Mouse (Mus musculus) stomach, embryonic 16.5 days (tissue): ENCODE data around the gene Olfml2b. TPM values are rescaled to one million over a fixed set of nuclear protein-coding genes. Genes with fewer than 3 reads are reported as not detected.

Experiments
- ATAC-seq: fragments of 200-750 bp; cut with Nextera tagmentation; 2 replicates; pipeline ENCODE4 v1.8.0; 2017; ENCODE audit warnings: moderate number of reproducible peaks, moderate TSS enrichment; ENCODE audit not compliant: insufficient read depth, low FRiP score
- H3K27ac ChIP-seq: fragments of 300-500 bp; sonication (generic); 2 replicates; pipeline ENCODE4 v1.5.1; 2014; ENCODE audit warnings: low read length
- H3K27me3 ChIP-seq: fragments of 300-500 bp; sonication (generic); 2 replicates; pipeline ENCODE4 v1.6.1; 2014; ENCODE audit warnings: low read length, control low read depth, mixed read lengths; ENCODE audit not compliant: control insufficient read depth, insufficient read depth
- H3K36me3 ChIP-seq: fragments of 300-500 bp; sonication (generic); 2 replicates; pipeline ENCODE4 v1.6.1; 2014; ENCODE audit warnings: low read length; ENCODE audit not compliant: control insufficient read depth, insufficient read depth
- H3K4me1 ChIP-seq: fragments of 300-500 bp; sonication (generic); 2 replicates; pipeline ENCODE4 v1.6.1; 2014; ENCODE audit warnings: low read length, control low read depth, mixed read lengths; ENCODE audit not compliant: control insufficient read depth, insufficient read depth
- H3K4me2 ChIP-seq: fragments of 300-500 bp; sonication (generic); 2 replicates; pipeline ENCODE4 v1.6.1; 2014; ENCODE audit warnings: low read depth, low read length, mixed read lengths
- H3K4me3 ChIP-seq: fragments of 300-500 bp; sonication (generic); replicated peaks from 2 replicates; pipeline ENCODE4 v1.5.1; 2014; ENCODE audit warnings: mild to moderate bottlenecking, low read length
- H3K9ac ChIP-seq: fragments of 300-500 bp; sonication (generic); 2 replicates; pipeline ENCODE4 v1.6.1; 2014; ENCODE audit warnings: low read length
- H3K9me3 ChIP-seq: fragments of 300-500 bp; sonication (generic); replicated peaks from 2 replicates; pipeline ENCODE4 v1.6.1; 2016; ENCODE audit warnings: low read length, control low read depth; ENCODE audit not compliant: control insufficient read depth
- WGBS: fragments of 180-500 bp; shearing (Covaris S2); extraction: QIAGEN DNeasy Blood & Tissue Kit; methylation state at CpG from one replicate; pipeline ENCODE4 v1.1.7; 2014; 5-methylcytosine and 5-hydroxymethylcytosine counted together
- polyA plus RNA-seq: library from polyadenylated mRNA; unstranded; fragments of >200 nt; fragmentation: Nextera tagmentation; extraction: Ambion mirVana; gene quantifications from 2 replicates; pipeline ENCODE4 v1.2.1, GENCODE M21; 2015

Gene Olfml2b
- polyA plus RNA-seq, 1 experiment from 2014 or later = 49.2 TPM

DNA sequence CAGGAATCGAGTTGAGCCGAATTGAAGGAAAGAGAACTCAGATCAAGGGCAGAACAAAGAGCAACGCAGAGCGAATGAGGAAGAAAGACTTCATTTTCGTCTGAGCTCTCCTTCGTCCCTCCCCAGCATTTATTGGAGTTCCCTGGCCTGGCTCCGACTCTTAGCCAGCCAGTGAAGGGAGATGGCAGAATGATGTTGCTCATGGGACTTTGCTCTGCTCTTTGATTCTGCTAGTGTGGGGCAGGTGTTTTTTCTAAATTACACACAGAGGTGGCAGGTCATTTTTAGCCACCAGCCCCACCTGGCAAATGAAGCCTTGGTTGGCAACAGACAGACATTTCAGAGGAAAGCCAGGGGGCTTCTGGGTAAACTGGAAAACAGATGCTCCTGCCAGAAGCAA, 5.4 kb upstream of the Olfml2b start:
- no peaks in the 10 kb centered on the region for H3K36me3 ChIP-seq
- no peak overlapping the region for H3K4me2 ChIP-seq
- ATAC-seq = no peak
- H3K4me1 ChIP-seq = no peaks in the 10 kb centered on the region
- no peak overlapping the region for H3K27ac ChIP-seq
- no peak overlapping the region for H3K9ac ChIP-seq
- no peaks in the 10 kb centered on the region for H3K9me3 ChIP-seq
- no peak overlapping the region for H3K4me3 ChIP-seq
- 77% methylated on average over 7 of the region's 7 CpGs for WGBS
- no peaks in the 10 kb centered on the region for H3K27me3 ChIP-seq

DNA sequence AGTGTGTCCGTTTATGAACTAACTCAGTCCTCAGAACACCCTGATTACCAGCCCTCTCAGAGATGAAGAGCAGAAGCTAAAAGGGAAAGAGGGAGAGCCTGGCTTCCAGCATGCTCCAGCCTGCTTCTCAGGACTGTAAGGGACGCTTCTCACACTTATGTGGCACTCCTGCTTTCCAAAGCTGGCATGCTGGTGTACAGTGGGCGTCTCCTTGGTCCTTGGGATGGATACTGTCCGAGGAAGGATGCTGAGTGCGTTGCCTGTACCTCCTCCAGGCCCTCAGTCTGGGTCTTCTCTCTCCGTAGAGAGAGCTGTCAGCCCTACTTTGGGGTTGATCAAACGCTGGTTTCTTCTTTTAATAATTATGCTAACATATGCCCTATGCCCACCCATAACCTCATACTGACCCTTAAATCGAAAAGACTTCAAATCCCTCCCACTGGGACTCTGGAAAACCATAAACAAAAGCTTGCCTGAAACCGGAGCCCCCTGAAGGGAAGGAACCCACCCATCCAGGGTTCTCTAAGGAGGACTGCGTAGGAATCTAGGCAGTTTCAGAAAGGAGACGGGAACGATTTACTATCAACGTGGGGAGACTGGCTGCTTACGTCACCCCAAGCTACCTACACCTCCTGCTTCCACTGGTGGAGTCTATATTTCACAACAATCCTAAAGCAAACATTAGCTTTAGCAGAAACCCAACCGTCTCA, 1.7 kb downstream of the Olfml2b start:
- Histone ChIP-seq H3K9me3 (no peaks in the 10 kb centered on the region), H3K27ac (peak overlapping the region; percentile 72), H3K4me2 (peak overlapping the region; percentile 78), H3K9ac (peak overlapping the region; percentile 51; the same call in 1 of the 2 replicates), H3K36me3 (no peaks in the 10 kb centered on the region), H3K4me3 (peak overlapping the region; percentile 59), H3K4me1 (peaks cover 12% of the 10 kb centered on the region), H3K27me3 (peaks cover 4% of the 10 kb centered on the region; the same call in 1 of the 2 replicates)
- 35% methylated on average over 15 of the region's 15 CpGs for WGBS
- no peak for ATAC-seq

DNA sequence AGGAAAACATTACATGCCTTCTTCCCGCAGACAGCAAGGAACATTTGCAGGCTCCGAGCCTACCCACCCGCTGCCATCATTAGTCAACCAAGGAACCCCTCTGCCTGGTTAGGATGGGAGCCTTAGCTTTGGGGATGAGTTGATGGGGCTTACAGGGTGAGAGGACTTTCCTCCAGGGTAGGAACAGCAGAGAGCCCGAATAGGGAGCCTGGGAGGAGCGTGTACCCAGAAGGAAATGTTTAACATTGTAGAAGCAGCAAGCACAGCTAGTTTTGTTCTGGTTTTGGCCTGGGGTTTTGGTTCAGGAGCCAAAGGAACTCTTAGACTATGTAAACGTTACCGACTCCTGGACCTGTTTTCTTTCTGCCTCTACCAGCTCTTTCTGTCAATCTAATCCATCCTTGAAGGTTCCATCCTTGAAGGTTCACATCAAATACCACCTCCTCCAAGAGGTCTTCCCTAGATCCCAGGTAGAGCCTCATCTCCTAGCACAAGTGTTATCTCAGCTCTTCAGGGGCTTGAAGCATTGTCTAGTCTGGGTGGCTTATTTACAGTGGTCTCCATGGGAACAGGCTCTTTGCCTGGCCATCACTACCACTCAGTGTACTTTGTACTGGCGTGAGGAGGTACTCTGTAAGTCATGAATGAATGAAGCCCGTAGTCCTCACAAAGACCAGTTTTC, 2.4 kb downstream of the Olfml2b start:
- Histone ChIP-seq H3K9ac (peak overlapping the region; percentile 40; the same call in 1 of the 2 replicates), H3K27me3 (peaks cover 4% of the 10 kb centered on the region; the same call in 1 of the 2 replicates), H3K27ac (peak overlapping the region; percentile 72)

DNA sequence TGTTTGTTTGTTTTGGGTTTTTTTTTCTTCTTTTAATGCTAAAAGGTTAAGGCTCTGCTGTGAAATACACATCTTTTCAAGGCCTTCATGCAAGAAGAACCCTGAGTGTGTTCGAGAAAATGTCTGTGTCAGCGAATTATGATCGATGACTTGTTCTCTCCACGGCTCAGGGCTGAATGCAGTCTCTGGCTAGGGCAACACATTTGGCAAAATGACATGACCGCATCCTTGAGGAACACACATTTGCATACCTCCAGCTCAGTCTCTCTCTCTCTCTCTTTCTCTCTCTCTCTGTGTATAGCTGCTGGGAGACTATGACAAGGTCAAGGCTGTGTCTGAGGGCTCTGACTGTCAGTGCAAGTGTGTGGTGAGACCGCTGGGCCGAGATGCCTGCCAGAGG, 3.0 kb downstream of the Olfml2b start:
- Histone ChIP-seq H3K27ac (no peak overlapping the region), H3K4me1 (peaks cover 19% of the 10 kb centered on the region), H3K9ac (no peak overlapping the region), H3K27me3 (peaks cover 4% of the 10 kb centered on the region; the same call in 1 of the 2 replicates), H3K9me3 (no peaks in the 10 kb centered on the region), H3K4me3 (no peak overlapping the region), H3K36me3 (no peaks in the 10 kb centered on the region), H3K4me2 (no peak overlapping the region)
- ATAC-seq = no peak
- 80% methylated on average over 7 of the region's 7 CpGs for WGBS

More for the DNA sequence above, 2.4 kb downstream of the Olfml2b start:
- H3K36me3 ChIP-seq = no peaks in the 10 kb centered on the region
- H3K4me3 ChIP-seq = peak overlapping the region; percentile 59
- H3K4me1 ChIP-seq = peaks cover 16% of the 10 kb centered on the region
- peak overlapping the region; percentile 78 for H3K4me2 ChIP-seq
- H3K9me3 ChIP-seq = no peaks in the 10 kb centered on the region
- ATAC-seq = no peak
- WGBS = 42% methylated on average over 9 of the region's 9 CpGs

DNA sequence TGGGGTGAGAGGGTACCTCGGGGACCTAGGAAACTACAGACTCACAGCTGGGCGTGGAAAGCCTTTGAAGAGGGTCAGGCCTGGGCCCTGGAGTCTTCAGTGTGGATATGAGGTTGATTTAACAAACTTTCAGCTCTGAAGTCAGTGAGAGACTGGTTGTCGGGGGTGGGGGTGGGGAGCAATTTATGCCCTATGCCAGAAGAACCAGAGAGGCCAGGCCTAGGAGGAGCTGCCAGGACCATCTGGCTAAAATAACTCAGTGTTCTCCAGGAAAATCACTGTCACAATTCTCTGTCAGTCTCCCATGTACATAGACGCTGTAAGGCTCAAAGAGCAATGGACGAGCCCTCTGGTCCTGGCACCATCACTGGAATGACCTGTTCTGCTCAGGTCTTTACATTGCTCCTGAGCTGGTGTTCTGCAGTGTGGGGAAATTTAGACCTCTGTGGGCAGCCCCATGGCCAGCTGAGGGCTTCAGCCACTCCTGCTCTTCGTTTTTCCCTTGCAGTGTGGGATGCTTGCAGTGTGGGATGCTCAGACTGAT, 3.7 kb downstream of the Olfml2b start:
- ATAC-seq = no peak
- H3K4me2 ChIP-seq = no peak overlapping the region
- H3K9me3 ChIP-seq = no peaks in the 10 kb centered on the region
- 78% methylated on average over 6 of the region's 6 CpGs for WGBS
- H3K36me3 ChIP-seq = no peaks in the 10 kb centered on the region
- no peak overlapping the region for H3K27ac ChIP-seq
- no peak overlapping the region for H3K4me3 ChIP-seq
- peaks cover 4% of the 10 kb centered on the region; the same call in 1 of the 2 replicates for H3K27me3 ChIP-seq
- no peak overlapping the region for H3K9ac ChIP-seq
- H3K4me1 ChIP-seq = peaks cover 19% of the 10 kb centered on the region

DNA sequence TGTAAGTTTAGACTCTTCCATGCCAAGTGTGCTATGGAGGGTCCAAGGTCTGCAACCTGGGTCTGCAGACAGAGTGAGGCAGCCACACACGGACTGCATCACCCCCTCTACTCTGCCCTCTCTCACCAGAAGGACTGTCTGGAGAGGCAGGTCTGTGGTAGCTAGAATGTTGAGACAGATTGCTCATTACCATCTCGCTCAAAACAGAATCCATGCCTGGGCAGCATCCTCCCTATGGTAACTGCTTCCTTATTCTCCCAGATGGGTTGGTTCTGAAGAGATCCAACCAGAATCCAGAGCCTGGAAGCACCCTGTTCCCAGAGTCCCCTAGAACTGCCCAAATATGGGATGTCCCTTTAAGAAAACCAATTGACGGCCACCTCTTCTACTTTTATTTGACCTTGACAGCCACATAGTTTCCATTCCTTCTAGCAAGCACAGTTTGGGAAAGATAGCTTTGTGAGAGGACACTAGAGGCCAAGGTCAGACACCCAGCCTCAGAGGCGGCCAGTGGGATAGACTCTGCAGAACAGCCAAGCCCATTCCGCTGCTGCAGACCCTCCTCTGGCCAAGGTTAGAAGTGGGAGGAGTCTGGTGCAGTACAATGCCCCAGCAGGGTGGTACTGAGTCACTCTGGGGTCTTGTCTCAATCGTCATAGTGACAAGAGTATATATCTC, 6.9 kb downstream of the Olfml2b start:
- no peak overlapping the region for H3K4me2 ChIP-seq
- H3K9ac ChIP-seq = no peak overlapping the region
- no peak for ATAC-seq
- no peaks in the 10 kb centered on the region for H3K9me3 ChIP-seq
- no peak overlapping the region for H3K27ac ChIP-seq
- no peaks in the 10 kb centered on the region for H3K27me3 ChIP-seq
- peaks cover 22% of the 10 kb centered on the region for H3K4me1 ChIP-seq
- 49% methylated on average over 6 of the region's 6 CpGs for WGBS
- no peak overlapping the region for H3K4me3 ChIP-seq
- H3K36me3 ChIP-seq = no peaks in the 10 kb centered on the region

DNA sequence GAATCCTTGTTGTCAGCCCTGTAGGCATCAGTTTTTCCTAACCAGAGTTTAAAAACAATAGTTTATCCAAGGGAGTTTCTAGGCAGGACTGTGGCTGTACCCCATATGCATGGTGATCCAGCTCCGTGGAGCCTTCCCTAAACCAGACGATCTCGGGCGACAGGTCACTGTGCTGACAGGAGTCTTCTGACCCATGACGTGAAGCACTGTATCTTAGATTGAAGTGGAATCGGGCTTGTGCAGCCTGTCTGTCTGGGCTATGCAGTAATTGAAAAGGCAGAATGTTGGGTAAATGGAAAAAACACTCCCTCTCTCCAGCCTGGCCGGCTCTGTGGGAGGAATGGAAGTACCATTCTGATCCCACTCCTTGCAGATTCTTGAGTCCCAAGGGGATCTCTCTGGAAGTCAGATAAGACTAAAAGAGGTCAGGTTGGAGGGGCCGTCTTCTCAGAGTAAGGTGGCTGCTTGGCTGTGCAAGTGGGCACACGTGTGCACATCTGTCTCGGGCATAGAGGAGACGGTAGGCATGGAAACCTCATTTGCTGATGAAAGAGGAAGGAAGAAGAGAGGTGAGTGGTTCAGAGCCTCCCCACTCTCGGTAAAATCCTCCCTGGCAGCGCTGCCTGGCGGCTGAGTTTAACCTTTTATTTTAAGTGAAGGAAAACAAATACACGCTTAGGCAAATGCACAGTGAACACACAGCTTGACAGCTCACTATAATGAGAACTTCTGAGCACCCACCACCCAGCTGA, 7.8 kb downstream of the Olfml2b start:
- Histone ChIP-seq H3K9me3 (no peaks in the 10 kb centered on the region), H3K9ac (no peak overlapping the region), H3K4me2 (no peak overlapping the region), H3K27ac (no peak overlapping the region), H3K36me3 (no peaks in the 10 kb centered on the region), H3K4me1 (peaks cover 14% of the 10 kb centered on the region), H3K27me3 (no peaks in the 10 kb centered on the region), H3K4me3 (no peak overlapping the region)
- 67% methylated on average over 15 of the region's 15 CpGs for WGBS
- ATAC-seq = no peak

DNA sequence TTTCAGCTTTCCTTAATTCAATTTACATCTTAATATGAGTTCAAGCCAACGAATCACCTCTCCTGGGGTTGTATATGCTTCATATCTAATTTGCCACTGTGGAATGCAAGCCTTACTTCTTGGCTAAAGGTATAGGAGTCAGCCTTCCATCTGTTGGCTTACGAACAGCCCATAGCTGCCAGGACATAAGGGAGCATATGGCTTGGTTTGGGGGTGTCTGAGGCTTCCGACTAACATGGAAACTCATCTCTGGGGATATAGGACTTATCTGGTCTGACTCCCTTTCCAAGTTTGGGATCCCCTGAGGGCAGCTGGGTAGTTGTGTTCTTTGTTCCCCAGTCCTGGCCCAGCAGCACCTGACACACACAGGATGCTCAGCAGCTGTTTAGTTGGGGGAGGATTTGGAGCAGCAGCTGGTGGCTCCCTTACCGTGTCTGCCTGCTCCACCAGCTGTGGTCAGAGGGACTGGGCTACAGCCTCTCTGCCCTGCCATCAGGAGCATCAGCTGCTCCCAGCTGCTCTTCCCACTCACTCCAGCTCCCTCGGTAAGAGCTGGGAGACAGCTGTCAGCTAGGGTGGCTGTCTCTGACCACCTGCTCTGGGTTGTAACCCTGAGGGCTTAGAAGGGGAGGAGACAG, 11.1 kb downstream of the Olfml2b start:
- 49% methylated on average over 5 of the region's 5 CpGs for WGBS
- H3K27ac ChIP-seq = no peak overlapping the region
- H3K4me2 ChIP-seq = no peak overlapping the region
- peaks cover 23% of the 10 kb centered on the region; the same call in 1 of the 2 replicates for H3K4me1 ChIP-seq
- no peak overlapping the region for H3K9ac ChIP-seq
- no peak overlapping the region for H3K4me3 ChIP-seq
- peak; percentile 38; the same call in 1 of the 2 replicates for ATAC-seq
- H3K27me3 ChIP-seq = no peaks in the 10 kb centered on the region
- no peaks in the 10 kb centered on the region for H3K36me3 ChIP-seq
- no peaks in the 10 kb centered on the region for H3K9me3 ChIP-seq
